Mouse (Mus musculus) cerebellum, adult 11-12 months (tissue): ENCODE results near the gene Apela.

Experiments used
- DNase-seq: peaks from one replicate; pipeline ENCODE4 v3.0.0; 2022

Gene Apela

GRCm38 (mm10) chr8:65037117-65037533, at the start of gene Apela:
TSS of gene Apela (minus strand) at chr8:65037336.
- DNase-seq: no peak

- DNase-seq: no peak
Observed at GRCm38 (mm10) chr8:65085680-65086079, 48.5 kb upstream of the Apela start.

GRCm38 (mm10) chr8:65080731-65081130, 43.6 kb upstream of the Apela start:
- no peak for DNase-seq

- DNase-seq: no peak
Observed at GRCm38 (mm10) chr8:65074733-65075132, 37.6 kb upstream of the Apela start, which contains the start of gene Gm10663. TSS of gene Gm10663 (plus strand) at chr8:65075033.

- no peak for DNase-seq
Observed at GRCm38 (mm10) chr8:65070996-65071395, 33.9 kb upstream of the Apela start.

GRCm38 (mm10) chr8:65068473-65068819, 31.3 kb upstream of the Apela start:
- DNase-seq: no peak

DNA sequence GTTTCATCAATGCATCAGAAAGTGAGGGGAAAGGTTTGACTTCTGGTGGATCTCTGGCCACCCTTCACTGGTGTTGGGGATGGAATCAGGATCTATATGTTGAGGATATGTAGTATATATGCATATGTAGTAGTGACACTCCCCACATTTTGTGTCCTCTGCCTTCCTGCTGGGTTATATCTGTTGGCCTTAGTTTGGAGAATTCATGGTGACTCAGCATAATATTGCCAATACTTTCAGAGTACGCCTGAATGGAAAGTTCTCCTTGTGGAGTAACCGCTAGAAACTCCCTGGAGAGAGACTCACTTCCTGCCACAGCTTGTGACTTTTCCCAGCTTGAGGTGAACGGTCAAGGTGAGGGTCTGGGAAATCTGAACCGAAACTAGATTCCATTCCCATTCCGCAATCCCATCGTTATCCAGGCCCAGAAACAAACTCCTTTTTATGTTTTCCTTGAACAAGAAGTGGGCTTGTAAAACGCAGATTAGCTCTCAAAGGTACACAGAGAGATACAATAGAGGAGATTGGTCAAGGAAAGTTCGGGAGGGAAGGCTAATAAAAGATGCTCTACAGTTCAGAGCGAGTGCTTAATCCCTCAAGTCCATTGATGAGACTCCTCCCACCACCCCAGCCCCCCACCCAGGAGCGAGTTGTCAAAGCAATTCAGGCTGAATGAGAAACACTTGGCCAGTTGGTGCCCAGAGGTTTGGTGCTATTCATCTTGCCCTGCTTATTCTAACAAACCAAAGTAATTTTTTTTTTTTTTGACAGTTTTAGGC, 30.7 kb upstream of the Apela start:
- DNase-seq: no peak

DNA sequence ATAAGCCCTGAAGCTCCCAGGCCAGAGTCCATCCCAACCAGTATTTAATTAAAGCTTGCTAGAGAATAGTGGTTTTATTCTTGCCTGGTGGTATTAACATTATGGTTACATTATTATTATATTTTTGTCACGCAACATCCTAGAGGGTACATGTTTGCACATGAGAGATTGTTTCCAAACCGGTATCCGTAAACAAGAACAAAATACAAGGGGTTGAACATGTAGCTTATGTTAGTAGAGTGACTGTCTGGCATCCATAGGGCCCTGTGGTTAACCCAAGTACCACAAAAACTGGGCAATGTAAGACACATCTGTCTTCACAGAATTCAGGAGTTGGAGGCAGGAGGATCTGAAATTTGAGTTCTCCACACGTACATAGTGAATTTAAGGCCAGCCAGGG, 29.9 kb upstream of the Apela start:
- DNase-seq: no peak

GRCm38 (mm10) chr8:65065622-65066021, 28.5 kb upstream of the Apela start:
- no peak for DNase-seq

- DNase-seq: no peak
Observed at GRCm38 (mm10) chr8:65064071-65064470, 26.9 kb upstream of the Apela start.

- DNase-seq: no peak
Observed at GRCm38 (mm10) chr8:65062195-65062594, 25.1 kb upstream of the Apela start.

DNA sequence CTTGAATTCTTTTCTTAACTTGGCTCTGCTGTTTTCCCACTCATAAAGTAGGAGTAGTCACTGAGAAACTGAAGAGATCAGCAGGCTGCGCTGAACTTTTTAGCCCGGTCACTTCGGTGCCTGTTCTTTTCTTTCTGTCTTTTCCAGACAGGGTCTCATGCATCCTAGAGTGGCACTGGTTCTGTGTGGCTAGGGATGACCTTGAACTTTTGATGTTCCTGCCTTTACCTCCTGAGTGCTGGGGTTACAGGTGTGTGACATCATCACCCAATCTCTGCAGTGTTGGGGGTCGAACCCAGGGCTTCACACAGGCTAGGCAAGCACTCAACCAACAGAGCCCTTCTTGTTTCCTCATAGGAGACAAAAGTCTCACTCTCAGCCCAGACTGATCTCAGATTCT, 19.6 kb upstream of the Apela start:
- DNase-seq: no peak

- no peak for DNase-seq
Observed at GRCm38 (mm10) chr8:65053968-65054367, 16.8 kb upstream of the Apela start.

DNA sequence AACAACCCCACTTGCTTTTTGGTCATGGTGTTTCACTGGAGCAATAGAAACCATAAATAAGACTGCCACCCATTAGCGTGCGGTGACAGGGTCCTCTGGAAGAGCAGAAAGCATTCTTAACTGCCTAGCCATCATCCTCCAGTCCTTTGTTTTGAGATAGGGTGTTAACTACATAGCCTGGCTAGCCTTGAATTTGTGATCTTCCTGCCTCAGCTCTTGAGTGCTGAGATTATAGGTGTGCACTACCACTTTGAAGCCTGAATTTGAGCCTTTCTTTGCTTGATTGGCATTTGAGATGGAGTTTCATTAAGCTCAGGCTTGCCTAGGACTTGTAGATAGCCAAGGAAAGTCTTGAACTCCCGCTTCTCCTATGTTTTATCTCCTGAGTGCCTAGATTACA, 16.4 kb upstream of the Apela start:
- no peak for DNase-seq

GRCm38 (mm10) chr8:65047801-65048200, 10.7 kb upstream of the Apela start:
- no peak for DNase-seq

GRCm38 (mm10) chr8:65047193-65047592, 10.1 kb upstream of the Apela start:
- no peak for DNase-seq

DNA sequence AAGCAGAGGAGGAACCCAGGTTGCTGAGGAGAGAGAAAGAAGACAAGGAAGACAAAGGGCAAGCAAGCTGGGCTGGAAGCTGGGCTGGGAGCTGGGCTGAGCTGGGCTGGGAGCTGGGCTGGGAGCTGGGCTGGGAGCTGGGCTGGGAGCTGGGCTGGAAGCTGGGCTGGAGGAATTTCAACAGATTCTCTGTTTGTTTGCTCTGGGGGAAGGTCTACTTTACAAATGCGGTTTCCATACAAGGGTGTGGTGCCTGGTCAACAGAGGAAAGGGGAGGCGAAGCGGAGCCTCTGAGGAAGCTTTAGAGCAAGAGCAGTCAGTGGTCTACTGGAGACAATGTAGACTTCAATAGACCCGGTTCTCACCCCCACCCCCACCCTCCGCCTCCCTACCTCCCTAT, 9.4 kb upstream of the Apela start:
- DNase-seq: no peak

GRCm38 (mm10) chr8:65034136-65034535, 3.0 kb downstream of the Apela start:
- no peak for DNase-seq

GRCm38 (mm10) chr8:65033056-65033455, 4.1 kb downstream of the Apela start:
- no peak for DNase-seq

DNA sequence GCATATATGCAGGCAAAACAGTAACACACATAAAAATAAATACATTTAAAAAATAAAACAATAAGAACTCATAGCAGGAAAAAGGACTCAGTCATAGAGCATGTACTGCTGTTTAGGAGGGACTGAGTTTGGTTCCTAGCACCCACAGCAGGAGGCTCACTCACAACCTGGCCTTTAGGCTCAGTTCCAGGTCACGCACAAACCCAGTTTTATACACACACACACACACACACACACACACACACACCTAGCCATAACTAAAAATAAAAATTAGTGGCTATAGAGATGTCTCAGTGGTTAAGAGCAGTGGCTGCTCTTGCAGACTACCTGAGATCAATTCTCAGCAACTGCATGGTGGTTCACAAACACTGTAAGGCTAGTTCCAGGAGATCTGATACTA, 5.0 kb downstream of the Apela start:
- DNase-seq: no peak

GRCm38 (mm10) chr8:65030735-65031485, 6.2 kb downstream of the Apela start:
- no peak for DNase-seq

DNA sequence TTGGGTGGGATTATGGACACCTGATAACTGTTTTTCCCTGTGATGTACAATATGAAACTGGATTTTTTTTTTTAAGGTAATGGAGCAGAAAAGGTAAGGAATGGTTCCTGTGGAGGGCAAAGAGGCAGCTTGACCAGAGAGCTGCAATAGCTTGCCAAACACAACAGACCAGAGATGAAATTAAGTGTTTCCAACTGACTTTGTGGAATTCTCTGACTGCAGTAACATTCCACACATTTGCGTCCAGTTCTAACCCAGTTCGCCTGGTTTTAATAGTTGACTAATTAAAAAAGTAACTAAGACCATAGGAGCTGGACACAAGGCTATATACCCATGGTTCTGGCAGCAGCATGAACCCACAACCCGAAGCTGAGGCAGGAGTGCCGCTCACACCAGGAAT, 7.4 kb downstream of the Apela start:
- no peak for DNase-seq

DNA sequence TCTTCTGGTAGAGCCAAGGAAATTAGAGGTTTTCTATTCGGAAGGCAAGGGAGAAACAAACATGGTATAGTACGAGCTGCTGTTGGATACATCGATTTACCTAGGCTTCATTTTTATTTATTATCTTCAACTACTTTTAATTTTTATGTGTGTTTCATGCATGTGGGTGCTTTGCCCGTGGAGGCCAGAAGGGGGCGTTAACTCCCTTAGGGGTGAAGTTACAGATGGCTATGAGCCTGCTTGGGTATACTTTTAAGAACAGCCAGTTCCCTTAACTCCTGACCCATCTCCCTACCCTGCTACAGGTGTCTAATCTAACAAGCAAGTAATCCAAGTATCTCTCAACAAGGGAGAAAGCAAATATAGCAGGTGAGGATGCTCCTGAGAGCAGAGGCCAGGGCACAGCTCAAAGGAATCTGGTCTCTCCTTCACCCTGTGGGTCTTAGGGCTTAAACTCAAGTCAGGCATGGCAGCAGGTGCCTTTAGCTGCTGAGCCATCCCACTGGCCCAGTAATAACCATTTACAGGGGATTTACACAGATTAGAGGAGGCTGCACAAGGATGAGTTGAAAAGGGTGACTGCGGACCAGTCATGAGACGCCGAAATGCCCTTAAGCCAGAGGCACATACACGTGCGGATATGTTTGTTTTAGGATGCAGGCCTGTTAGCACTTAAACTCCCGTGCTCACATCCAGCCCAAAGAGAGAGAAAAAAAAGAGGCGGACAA, 8.0 kb downstream of the Apela start:
- DNase-seq: no peak

- no peak for DNase-seq
Observed at GRCm38 (mm10) chr8:65022485-65022884, 14.7 kb downstream of the Apela start.
